Mouse (Mus musculus) cerebellum, postnatal 4 days (tissue): Measurements from ENCODE around the gene Camsap1.

Experiments
- DNase-seq, 2 experiments: peaks; one replicate each; pipeline ENCODE4 v3.0.0; 2022; ENCODE audit warnings: low spot score in 2 of 2, mixed read lengths in 1 of 2

Camsap1 gene

DNA sequence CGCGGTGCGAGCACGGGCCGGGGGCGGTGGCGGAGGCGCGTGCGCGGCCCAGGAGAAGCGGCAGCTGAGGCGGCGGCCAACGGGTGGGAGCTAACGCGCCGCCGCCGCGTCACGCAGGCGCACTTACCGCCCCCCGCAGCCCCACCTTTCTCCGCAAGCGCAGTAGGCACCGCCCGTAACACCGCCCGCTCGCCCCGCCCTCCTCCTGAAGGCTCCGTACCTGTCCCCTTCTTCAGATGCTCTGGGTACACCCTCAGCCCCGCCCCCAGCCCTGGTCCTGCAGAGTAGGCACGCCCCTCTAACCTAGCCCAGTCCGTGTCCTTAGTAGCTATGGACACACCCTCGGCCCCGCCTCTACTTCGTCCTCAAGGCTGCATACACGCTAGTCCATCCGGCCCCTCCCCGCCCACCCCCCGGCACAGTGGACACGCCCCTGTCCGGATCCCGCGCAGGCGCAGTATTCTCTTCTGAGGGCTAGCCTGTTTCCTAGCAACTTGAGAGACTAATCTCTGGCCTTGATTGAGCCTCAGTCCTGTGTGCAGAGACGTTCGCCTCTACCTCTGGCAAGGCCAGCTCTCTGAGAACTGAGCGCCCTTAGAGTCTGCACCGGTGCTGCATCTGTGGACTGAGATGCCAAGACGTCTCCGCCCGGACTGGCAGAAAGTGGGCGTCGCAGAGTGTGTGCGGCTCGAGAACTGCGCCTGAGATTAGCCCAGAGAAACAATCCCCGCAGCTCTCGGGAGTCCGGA lies at the start of gene Camsap1:
TSS of gene Camsap1 (minus strand) at position 124 of the 749 bp plus-strand sequence.
- peak; percentile 98 to 99 for DNase-seq

DNA sequence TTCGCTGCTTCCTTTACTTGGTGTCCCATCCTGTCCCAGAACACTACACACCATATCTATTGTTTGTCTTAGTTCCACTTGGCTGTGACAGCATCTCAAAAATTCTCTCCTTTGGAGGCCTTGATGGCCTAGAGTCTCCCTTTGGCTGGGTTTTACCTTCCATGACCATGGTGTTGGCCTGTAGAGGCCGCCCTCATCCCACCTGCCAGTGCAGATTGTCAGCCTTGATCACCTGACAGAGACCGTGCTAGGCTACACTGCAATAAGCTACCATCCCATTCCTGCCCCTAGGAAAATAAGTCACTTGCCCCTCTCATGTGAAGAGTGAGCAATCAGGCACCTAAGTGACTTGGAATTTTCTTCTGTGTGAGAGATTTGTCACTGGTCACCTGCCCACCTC lies 47.2 kb upstream of the Camsap1 start:
- no peak for DNase-seq

DNA sequence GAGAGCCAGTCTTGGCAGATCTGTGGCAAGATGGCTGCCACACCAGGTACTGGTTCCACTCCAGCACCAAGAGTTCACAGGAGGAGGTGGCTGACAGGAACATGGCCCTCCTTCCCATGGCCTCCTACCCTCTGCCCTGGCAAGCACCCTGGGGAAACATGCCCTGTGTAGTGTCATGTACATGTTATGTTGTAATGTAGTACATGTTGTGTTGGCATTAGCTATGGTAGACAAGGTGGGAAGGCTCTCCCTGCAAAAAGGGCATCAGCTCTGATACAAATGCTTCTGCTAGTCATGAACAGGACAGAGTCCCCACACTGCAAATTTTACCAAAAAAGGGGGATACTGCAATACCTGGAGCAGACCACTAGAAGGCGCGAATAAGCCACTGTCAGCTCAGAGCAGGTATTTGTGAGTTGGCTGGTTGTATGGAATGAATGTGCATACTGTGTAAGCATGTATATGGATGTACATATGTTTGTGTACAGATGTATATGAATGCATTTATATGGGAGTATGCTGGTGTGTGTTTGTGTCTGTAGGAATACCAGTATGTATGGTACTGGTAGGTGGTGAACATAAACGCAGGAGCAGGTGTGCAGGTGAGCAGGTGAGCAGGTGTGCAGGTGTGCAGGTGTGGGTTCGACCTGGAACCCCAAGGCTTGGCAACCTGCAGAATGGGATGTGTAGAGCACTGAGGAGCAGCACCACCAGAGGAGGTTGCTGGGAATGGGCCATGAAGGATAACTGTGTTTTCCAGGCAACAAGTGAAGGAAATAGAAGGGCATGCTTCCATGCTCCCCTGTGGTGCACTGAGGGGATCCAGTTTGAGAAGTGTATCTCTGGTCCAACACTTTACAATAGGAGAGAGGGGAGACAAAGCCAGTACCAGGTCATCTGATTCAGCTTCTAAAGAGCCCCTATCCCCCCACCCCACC lies 41.3 kb upstream of the Camsap1 start:
- peak in 1 of 2 experiments; percentile 48 for DNase-seq

DNA sequence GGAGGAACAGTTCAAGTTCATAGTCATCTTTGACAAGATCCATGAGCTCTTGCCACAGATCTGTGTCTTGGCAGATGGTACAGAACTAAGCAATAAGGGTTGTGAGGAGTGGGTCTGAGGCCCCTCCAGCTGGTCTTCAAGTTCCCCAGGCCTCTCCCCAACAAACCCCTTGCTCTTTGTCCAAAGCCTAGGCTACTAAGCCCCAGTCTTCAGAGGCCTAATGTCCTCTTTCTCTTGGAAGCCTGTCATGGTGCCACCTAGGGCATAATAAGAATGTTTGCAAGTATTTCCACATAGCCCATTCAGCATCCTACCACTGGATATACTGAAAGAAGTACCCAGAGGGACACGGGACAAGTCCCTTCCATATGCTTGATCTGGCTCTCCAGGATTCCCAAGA lies 39.5 kb upstream of the Camsap1 start:
- no peak for DNase-seq

DNA sequence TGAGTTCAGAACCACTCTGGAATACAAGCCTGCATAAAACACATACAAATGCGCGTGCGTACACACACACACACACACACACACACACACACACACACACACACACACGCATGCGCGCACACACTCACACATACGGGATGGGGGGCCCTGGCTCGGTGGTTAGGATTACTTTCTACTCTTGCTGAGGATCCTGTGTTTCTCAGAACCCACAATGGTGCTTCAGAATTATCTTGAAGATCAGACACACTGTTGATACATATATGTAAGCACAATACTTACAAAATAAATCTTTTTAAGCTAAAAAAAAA lies 39.1 kb upstream of the Camsap1 start:
- no peak for DNase-seq

DNA sequence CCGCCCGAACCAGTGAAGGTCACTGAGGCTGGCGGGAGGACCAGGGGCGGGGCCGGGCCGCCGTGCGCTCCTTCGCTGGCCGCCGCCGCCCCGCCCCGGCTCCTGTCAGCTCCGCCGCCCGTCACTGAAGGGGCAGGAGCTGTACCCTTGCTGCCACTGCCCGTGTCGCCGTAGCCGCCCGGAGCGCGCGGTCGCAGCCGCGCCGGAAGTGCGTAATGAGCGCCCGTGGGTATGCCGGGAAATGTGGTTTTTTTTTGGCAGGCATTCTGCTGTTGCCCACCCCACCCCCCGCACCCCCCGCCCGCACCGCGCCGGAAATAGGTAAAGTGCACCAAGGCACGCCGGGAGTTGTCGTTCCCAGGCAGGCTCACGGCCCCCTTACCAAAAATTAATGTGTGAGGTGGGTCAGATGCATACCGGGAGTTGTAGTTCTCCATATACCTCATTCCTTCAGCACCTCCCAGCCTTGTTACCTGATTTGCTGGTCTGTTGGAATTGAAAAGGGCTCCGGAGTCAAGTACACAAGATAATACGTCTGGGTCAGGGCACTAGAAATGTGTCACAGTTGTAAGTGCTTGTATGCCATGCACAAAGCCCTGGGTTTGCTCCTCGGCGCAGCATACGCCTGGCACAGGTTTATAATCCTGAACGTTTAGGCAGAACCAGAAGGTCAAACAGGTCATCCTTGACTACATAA lies 38.6 kb upstream of the Camsap1 start, which contains the start of gene Ubac1:
TSS of gene Ubac1 (minus strand) at position 187 of the 697 bp plus-strand sequence.
- peak; percentile 80 to 91 for DNase-seq

DNA sequence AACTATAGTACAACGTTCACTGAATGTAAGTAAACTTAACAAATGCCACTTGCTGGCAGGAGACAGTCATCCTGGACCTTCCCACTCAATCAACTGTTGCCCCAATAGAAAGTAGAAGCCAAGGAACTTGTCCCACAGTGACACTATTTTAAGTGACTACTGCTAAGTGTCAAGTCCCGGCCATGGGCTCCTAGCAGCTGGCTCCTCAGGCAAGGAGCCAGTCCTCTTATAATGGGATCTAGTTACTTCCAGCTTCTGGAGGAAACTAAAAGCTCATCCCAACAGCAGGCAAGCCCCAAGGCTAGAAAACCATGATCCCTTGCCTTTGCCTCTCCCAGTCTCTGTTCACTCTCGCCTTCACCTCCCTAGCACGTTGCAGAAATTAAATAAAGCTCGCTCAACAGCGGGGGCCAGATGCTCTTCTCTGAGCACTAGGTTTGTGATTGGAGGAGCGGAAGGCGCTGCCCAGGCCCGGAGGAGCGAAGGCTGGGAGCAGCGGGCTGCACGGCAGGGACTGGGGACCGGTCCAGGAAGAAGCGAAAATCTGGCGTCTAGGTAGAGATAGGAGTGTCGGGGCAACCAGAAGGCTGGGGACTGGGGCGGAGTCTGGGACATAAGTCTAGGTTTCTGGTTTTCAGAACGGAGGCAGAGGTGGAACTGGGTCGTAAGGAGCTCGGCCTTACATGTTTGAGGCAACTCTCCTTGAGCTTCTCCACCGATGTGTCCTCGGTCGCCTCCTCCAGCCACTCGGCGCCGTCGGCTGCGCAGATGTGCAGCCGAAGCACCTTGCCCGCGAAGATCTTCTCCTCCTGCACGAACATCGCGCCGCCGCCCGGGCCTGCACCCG lies 37.9 kb upstream of the Camsap1 start:
- peak; percentile 35 to 69 for DNase-seq

DNA sequence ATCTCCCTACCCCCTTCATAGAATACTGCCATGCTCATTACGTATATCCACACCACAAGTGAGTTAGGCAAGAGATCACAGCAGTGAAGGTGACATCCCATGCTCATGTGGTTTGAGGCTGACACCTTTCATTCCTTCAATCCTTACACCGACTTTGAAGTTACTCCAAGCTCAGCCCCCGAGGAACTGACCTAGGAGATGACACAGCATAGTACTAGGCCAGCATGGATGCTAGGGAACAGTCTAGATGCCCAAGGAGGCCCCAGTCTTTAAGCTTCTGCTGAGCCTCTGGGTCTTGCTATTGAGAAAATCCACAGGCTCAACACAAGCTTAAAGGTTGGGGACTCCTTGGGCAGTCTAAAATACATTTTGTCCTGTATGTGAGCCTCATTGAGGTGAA lies 36.8 kb upstream of the Camsap1 start:
- no peak for DNase-seq

DNA sequence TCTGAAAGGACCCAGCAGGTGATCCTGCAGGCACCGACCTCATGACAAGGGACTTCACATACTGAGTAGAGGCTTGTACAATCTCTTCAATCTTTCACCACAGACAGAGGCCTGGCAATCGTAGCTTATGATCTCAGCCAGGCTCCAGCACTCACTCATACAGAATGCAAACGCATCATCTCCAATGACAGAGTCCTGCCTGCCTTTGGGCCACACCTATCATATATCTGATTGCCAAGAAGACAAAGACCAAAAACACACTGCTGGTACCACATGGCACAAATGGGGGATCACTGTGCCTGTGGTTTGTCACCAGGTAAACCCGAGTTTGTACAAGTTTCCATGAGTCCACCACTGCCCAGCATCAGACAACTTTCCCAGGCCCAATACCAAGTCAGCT lies 34.2 kb upstream of the Camsap1 start:
- DNase-seq: no peak

DNA sequence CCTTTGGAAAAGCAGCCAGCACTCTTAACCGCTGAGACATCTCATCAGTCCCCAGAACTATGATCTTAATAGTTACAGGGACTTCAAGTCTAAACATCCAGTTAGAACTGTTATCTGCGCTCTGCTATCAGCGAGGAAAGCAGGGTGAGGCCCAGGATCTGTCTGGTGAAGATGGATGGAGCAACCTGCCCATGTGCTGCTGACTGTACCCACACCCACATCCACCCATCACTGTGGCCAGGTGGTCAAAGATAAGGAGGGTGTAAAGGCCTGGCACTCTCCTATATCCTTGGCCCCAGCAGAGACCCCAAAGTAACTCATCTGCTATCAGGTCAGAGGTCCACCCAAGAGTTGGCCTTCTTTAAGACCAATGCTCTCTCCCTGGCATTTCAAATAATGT lies 30.6 kb upstream of the Camsap1 start:
- no peak for DNase-seq

DNA sequence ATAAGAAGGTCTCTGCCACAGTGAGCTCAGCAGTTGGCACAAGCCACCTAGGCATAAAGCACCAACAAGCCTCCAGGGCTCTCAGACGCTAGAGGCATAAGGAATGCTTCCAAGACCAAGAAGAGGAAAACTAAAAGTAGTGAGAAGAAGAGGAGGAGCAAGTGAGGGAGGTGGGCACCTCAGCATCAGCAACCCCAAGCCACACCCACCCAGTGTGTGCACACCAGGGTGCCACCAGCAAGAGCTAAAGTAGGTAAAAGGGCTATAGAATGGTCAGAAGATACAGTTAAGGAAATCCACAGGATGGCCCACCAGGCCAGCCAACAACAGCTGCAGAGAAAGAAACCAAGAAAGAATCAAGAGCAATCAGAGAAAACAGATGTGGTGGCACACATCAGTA lies 28.3 kb upstream of the Camsap1 start:
- no peak for DNase-seq

DNA sequence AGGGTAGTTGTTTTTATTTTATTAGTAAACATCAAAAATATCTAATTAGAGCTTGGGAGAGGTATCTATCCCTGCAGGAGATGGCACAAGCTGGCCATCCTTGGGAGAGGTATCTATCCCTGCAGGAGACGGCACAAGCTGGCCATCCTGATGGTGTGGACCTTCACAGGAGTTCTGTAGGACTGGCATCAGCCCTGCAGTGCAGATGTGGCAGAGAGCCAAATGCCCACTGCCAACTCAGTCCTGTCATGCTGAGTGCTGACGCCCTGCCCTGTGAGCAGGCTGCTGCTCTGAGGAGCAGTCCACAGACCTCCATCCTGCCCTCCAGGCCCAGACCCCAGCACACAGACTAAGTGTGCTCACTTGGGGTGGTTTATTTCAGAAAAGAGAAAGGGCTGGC lies 18.9 kb upstream of the Camsap1 start:
- peak in 1 of 2 experiments; percentile 61 for DNase-seq

DNA sequence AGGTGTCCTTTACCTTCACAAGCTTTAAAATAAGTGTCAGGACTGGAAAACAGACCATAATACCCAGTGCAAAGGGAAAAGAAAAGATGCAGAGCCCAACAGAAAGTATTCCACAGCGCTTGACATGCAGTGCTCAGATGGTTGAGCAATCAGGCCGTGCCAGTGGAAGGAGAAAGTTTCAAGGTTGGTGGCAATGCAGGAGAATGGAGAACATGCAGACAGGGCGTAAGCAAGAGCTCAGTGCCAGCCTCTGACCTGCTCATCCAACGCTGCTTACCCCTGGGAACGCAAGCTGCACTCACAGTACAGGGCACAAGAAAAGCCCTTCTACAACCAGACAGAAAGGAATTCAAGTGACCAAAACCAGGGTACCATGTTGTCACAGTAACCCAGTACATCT lies 18.1 kb upstream of the Camsap1 start:
- DNase-seq: no peak

DNA sequence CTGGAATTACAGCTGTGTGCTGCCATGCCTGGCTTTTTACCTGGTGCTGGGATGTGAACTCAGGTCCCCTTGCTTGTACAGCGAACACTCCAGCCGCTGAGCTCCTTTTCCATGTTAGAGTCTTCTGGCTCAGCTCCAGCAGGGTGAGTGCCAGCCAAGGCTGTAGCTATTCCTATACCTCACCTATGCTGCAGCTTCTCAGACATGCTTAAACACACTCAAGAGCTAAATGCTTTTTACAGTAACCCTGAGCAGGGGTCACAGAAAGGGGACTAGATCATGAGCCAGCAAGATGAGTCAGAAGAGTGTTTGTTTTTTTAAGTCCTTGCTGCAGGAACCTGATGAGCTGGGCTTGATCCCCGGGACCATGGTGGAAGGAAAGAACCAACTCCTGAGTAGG lies 14.6 kb upstream of the Camsap1 start:
- no peak for DNase-seq

DNA sequence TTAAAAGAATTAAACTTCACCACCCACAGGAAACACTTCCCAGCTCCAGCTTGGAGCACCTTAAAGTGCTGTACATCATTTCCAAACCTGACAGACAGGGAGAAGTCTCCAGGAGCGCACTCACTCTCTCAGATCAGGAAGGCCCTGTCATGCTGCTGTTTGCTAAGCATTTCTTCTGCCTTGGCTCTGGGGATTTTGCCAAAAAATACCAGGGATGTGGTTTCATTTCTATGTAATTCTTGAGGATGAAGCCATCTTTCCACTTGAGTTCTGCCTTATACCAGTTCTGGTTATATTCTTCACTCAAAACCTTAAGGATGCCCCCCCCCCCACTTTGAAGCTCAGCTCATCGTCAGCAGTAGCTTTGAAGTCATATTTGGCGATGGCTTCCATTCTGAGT lies 11.7 kb upstream of the Camsap1 start:
- DNase-seq: no peak

DNA sequence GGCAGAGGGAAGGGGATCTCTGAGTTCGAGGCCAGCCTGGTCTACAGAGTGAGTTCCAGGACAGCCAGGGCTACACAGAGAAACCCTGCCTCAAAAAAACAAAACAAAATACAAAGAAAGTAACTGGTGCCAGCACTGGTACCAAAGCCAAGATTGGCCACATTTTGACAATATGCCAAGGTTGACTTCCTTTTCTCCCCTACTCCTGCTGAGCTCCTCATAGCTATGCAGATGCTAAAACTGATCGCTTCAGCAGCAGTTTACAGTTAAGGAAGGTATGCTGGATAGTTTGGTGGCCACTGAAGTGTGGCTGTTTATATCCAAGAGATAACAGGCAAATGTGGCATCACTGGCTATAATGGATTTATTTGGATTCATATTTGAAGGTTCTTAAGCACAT lies 9.2 kb upstream of the Camsap1 start:
- no peak for DNase-seq

DNA sequence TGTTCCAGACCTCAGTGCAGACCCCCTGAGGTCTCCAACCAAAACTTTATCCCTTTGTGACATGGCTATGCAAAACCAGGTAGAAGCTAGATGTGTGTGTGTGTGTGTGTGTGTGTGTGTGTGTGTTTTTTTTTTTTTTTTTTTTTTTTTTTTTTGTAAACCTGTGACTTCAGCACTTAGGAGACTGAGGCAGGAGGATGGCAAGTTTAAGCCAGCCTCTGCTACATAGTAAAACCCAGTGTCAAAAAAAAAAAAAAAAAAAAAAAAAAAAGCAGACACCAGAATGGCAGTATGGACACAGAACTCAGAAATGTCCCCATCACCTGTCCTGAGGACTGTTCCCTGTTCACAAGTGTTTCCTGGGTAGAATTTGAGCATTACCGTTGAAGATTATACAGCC lies 6.6 kb upstream of the Camsap1 start:
- no peak for DNase-seq

DNA sequence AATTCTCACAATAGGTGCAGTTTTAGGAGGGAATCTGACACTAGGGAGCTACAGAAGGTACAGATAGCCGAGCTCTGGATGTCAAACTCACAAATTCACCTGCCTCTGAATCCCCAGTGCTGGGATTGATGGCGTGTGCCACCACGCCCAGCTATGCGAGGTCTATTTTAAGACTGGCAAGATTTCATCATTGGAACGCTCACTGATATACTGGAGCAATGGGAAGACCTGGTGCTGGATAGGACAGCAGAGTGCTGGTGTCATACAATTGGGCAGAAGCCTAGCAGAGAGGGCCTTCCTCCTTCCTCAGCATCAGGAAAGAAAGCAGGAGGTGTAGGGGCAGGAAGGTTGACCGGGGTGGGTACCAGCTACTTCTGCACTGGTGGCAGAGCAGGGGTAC lies 4.7 kb upstream of the Camsap1 start:
- DNase-seq: no peak

DNA sequence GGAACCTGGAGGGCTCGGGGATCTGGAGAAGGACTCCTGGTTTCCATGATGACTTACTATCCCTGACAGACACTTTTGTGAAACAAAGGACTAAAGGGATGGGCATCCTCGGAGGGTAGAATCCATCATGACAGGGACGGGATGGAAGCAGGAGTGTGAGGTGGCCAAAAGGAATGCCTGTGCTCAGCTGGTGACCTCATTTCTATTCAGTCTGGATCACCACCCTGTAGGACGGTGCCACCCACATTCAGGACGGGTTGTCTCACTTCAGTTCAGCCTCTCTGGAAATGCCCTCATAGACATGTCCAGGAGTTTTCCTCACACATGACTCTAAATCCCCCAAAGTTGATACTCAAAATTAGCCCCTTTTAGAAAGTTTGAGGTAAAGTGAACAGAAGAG lies 3.5 kb upstream of the Camsap1 start:
- DNase-seq: no peak

DNA sequence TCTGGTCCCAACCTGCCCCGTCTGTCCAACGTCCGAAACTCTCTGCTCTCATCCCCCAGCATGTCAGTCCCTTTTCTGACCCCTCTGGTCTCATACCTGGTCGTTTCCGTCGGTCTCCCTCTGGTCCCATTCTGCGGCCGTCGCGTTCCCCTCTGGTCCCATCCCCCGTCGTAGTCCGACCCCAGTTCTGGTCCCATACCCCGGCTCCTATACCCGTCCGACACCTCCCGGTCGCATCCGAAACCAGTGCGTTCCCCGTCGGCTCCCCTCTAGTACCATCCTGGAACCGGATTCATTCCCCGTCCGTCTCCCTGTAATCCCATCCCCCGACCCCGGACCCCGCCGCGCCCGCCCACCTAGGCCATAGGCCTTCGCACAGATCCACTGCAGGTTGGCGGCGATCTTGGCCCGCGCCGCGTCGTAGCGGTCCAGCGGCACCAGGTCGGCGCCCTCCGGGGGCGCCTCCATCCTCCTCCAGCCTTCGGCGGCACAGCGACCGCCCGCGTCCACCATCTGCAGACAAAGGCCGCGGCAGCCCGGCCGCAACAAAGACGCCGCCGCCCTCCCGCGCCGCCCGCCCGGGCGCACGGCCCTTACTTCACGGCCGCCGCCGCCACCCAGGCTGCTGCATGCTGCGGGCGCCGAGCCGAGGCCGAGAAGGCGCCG lies 523 bp downstream of the Camsap1 start:
- DNase-seq: peak in 1 of 2 experiments; percentile 61

DNA sequence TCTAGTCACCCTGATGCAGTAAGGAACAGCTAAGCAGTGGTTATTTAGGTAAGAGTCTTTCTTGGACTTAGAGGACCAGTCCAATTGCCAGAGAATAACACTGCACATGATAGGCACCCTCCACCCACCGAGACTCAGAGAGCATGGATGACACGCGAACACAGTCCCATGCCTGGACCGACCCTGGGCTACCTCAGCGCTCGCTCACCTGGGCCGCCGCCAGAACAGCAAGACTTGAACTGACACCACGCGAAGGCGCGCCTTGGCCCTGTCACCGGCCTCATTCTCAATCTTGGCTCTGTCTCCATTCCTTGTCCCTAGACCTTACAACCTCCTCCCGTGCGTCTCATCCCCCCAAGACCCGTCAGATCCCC lies 1.0 kb downstream of the Camsap1 start:
- DNase-seq: peak; percentile 32 to 53
